Mouse (Mus musculus): ENCODE measurements around the gene Abcc5. TPM values are rescaled to one million over a fixed set of nuclear protein-coding genes. Genes with fewer than 3 reads are reported as not detected.

Abcc5 gene
- total and polyA plus RNA-seq, 2 experiments from 2014 or later = 26.0 to 64.3 TPM

DNA sequence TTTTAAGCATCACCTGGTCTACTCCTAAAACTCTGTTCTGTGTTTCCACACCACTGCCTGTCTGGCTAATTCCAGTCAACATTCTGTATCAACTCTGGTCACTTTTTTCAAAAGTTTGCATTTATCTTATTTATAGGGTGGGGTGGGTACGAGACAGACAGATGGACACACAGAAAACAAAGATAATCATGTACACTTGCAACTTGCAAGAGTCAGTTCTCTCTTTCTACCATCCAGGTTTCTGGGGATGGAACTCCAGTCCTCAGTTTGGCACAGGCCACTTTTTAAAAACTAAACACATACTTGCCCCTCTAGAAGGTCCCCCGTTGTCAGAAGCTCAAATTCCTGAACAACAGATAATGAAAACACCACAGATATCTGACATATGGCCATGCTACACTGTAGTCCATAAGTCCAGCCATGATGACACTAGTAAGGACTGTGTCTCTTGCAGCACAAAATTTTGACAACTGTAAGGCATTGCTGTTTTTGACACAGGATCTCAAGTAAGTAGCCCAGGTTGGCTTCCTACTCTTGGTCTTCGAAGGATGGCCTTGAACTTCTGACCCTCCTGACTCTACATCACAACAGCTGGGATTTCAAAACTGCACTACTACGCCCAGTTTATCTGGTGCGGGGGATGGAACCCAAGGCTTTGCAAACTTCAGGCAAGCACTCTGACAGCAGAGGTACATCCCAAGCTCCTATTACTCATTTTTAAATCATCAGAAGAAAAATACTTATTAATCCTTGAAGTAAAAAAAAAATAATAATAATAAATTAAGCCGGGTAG is 3.1 kb downstream of the Abcc5 start:
- Histone ChIP-seq H3K4me3 (ENCODE audit: low read depth, low read length) (no peak overlapping the region), H3K9me3 (replicated peaks; ENCODE audit: control insufficient read depth, low read length) (no peaks in the 10 kb centered on the region), H3K27me3 (ENCODE audit: control insufficient read depth, insufficient read depth, low read length) (no peaks in the 10 kb centered on the region), H3K36me3 (replicated peaks; ENCODE audit: control insufficient read depth, insufficient read depth, low read length) (peaks cover 31% of the 10 kb centered on the region), H3K4me2 (ENCODE audit: low read depth, low read length) (no peak overlapping the region), H3K27ac (ENCODE audit: low read depth) (no peak overlapping the region), H3K9ac (replicated peaks; ENCODE audit: low read depth, low read length) (no peak overlapping the region), H3K4me1 (ENCODE audit: control insufficient read depth, insufficient read depth) (peaks cover 17% of the 10 kb centered on the region; the same call in 1 of the 2 replicates)
- ATAC-seq (ENCODE audit: insufficient read depth, low read depth) = no peak
- no peak for DNase-seq (ENCODE audit: low spot score)
- WGBS = 62% methylated on average over 6 of the region's 6 CpGs
- TF ChIP-seq EP300 (IDR thresholded peaks at IDR 0.05; ENCODE audit: low read depth) = no peak
- no peak for TF ChIP-seq CTCF (IDR thresholded peaks at IDR 0.05; ENCODE audit: low read depth)

DNA sequence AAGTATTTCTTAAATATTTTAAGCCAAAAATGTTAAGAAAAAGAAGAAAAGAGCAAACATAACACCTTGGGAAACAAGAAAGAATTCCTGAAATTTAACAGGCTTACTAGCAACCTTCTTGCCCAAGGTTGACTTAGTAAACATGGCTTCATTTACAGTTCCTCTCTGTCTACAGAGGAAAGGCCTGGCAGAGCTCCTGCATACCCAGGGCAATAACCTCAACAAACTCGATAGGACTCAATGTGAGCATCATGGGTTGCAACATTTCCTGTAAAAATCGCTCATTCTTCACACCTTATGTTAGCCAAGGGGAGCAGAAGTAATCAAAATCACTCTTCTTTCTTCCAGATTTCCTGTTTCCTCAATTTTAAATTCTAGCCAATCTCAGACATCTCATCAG is 8.1 kb downstream of the Abcc5 start:
- Histone ChIP-seq H3K9ac (replicated peaks; ENCODE audit: low read depth, low read length) (no peak overlapping the region), H3K4me2 (ENCODE audit: low read depth, low read length) (no peak overlapping the region), H3K4me3 (ENCODE audit: low read depth, low read length) (no peak overlapping the region), H3K27ac (ENCODE audit: low read depth) (no peak overlapping the region), H3K36me3 (replicated peaks; ENCODE audit: control insufficient read depth, insufficient read depth, low read length) (peaks cover 36% of the 10 kb centered on the region), H3K9me3 (replicated peaks; ENCODE audit: control insufficient read depth, low read length) (no peaks in the 10 kb centered on the region), H3K4me1 (ENCODE audit: control insufficient read depth, insufficient read depth) (0 out of 2 replicates have a peak, but pooled peaks cover 2% of the 10 kb centered on the region), H3K27me3 (ENCODE audit: control insufficient read depth, insufficient read depth, low read length) (no peaks in the 10 kb centered on the region)
- DNase-seq (ENCODE audit: low spot score) (no peak), ATAC-seq (ENCODE audit: insufficient read depth, low read depth) (no peak)
- no peak for TF ChIP-seq EP300 (IDR thresholded peaks at IDR 0.05; ENCODE audit: low read depth)
- TF ChIP-seq CTCF (IDR thresholded peaks at IDR 0.05; ENCODE audit: low read depth) = no peak
- WGBS = 72% methylated on average over 2 of the region's 2 CpGs

DNA sequence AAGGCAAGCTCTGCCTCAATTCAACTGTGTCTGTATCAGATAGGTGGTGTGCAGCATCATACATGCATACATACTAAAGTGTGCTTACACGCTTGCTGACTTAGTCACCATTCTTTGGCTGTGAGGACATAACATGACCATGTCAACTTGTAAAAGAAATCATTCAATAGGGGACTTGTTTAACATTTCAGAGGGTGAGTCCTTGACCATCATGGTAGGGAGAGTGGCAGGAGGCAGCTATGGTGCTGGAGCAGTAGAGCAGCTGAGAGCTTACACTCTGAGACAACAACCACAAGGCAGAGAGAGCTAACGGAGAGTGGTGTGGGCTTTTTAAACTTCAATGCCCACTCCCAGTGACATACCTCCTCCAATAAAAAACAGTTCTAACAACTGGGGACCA is 9.9 kb downstream of the Abcc5 start:
- DNase-seq (ENCODE audit: low spot score) (no peak), ATAC-seq (ENCODE audit: insufficient read depth, low read depth) (no peak)
- Histone ChIP-seq H3K27me3 (ENCODE audit: control insufficient read depth, insufficient read depth, low read length) (no peaks in the 10 kb centered on the region), H3K4me2 (ENCODE audit: low read depth, low read length) (no peak overlapping the region), H3K36me3 (replicated peaks; ENCODE audit: control insufficient read depth, insufficient read depth, low read length) (peaks cover 27% of the 10 kb centered on the region), H3K9me3 (replicated peaks; ENCODE audit: control insufficient read depth, low read length) (no peaks in the 10 kb centered on the region), H3K4me1 (ENCODE audit: control insufficient read depth, insufficient read depth) (0 out of 2 replicates have a peak, but pooled peaks cover 2% of the 10 kb centered on the region), H3K4me3 (ENCODE audit: low read depth, low read length) (no peak overlapping the region), H3K9ac (replicated peaks; ENCODE audit: low read depth, low read length) (no peak overlapping the region), H3K27ac (ENCODE audit: low read depth) (no peak overlapping the region)
- no peak for TF ChIP-seq EP300 (IDR thresholded peaks at IDR 0.05; ENCODE audit: low read depth)
- TF ChIP-seq CTCF (IDR thresholded peaks at IDR 0.05; ENCODE audit: low read depth) = no peak
- WGBS = 93% methylated on average over 2 of the region's 2 CpGs

- TF ChIP-seq EP300 (IDR thresholded peaks at IDR 0.05; ENCODE audit: low read depth) (no peak), CTCF (IDR thresholded peaks at IDR 0.05; ENCODE audit: low read depth) (no peak)
- Histone ChIP-seq H3K9ac (replicated peaks; ENCODE audit: low read depth, low read length) (no peak overlapping the region), H3K4me1 (ENCODE audit: control insufficient read depth, insufficient read depth) (0 out of 2 replicates have a peak, but pooled peaks cover 2% of the 10 kb centered on the region), H3K4me2 (ENCODE audit: low read depth, low read length) (no peak overlapping the region), H3K27ac (ENCODE audit: low read depth) (no peak overlapping the region), H3K36me3 (replicated peaks; ENCODE audit: control insufficient read depth, insufficient read depth, low read length) (peaks cover 22% of the 10 kb centered on the region), H3K9me3 (replicated peaks; ENCODE audit: control insufficient read depth, low read length) (no peaks in the 10 kb centered on the region), H3K27me3 (ENCODE audit: control insufficient read depth, insufficient read depth, low read length) (no peaks in the 10 kb centered on the region), H3K4me3 (ENCODE audit: low read depth, low read length) (no peak overlapping the region)
- 75% methylated on average over 6 of the region's 6 CpGs for WGBS
- ATAC-seq (ENCODE audit: insufficient read depth, low read depth) (no peak), DNase-seq (ENCODE audit: low spot score) (no peak)
Measured at GRCm38 (mm10) chr16:20415804-20416203, 10.4 kb downstream of the Abcc5 start.

DNA sequence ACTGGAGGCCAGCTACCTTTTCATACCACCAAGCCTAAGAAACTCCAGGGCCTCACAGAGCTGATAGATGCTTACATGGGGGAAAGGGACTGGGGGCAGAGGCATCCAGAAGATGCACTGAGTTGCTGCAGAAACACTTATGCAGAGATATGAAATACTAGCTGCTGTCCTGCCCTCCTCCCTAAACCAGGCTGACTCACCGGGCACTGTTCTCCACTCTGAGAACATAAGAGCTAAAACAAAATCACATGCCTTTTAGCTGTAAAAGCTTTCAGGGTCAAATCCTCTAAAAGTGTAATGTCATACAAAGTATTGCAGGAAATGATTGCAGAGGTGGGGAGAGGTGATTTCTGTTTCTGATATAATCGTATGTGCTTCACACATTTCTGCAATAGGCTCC is 11.0 kb downstream of the Abcc5 start:
- Histone ChIP-seq H3K4me3 (ENCODE audit: low read depth, low read length) (no peak overlapping the region), H3K4me1 (ENCODE audit: control insufficient read depth, insufficient read depth) (0 out of 2 replicates have a peak, but pooled peaks cover 2% of the 10 kb centered on the region), H3K27ac (ENCODE audit: low read depth) (no peak overlapping the region), H3K9me3 (replicated peaks; ENCODE audit: control insufficient read depth, low read length) (no peaks in the 10 kb centered on the region), H3K9ac (replicated peaks; ENCODE audit: low read depth, low read length) (no peak overlapping the region), H3K27me3 (ENCODE audit: control insufficient read depth, insufficient read depth, low read length) (no peaks in the 10 kb centered on the region), H3K36me3 (replicated peaks; ENCODE audit: control insufficient read depth, insufficient read depth, low read length) (peaks cover 19% of the 10 kb centered on the region; the same call in 1 of the 2 replicates), H3K4me2 (ENCODE audit: low read depth, low read length) (no peak overlapping the region)
- DNase-seq (ENCODE audit: low spot score) = no peak
- WGBS = 53% methylated on average over 2 of the region's 2 CpGs
- TF ChIP-seq CTCF (IDR thresholded peaks at IDR 0.05; ENCODE audit: low read depth) (no peak), EP300 (IDR thresholded peaks at IDR 0.05; ENCODE audit: low read depth) (no peak)
- ATAC-seq (ENCODE audit: insufficient read depth, low read depth) = no peak

Data from heart, postnatal 0 days (tissue).